Mouse (Mus musculus) forebrain, embryonic 16.5 days (tissue): Measurements from ENCODE around the gene Tmem131l. TPM values are rescaled to one million over a fixed set of nuclear protein-coding genes. Genes with fewer than 3 reads are reported as not detected.
A peak's percentile ranks its signal among the peaks of the same experiment; 100 is the strongest.

ENCODE experiments used
- ATAC-seq: fragments of 200-750 bp; cut with Nextera tagmentation; 2 replicates; pipeline ENCODE4 v1.8.0; 2017; ENCODE audit warnings: mild to moderate bottlenecking, moderate library complexity
- H3K27ac ChIP-seq: fragments of 300-500 bp; sonication (generic); 2 replicates; pipeline ENCODE4 v1.5.1; 2014; ENCODE audit warnings: low read length, control low read depth
- H3K27me3 ChIP-seq: fragments of 300-500 bp; sonication (generic); replicated peaks from 2 replicates; pipeline ENCODE4 v1.6.1; 2014; ENCODE audit warnings: low read length; ENCODE audit not compliant: control insufficient read depth, insufficient read depth
- H3K36me3 ChIP-seq: fragments of 300-500 bp; sonication (generic); 2 replicates; pipeline ENCODE4 v1.6.1; 2014; ENCODE audit not compliant: control insufficient read depth, insufficient read depth
- H3K4me1 ChIP-seq: fragments of 300-500 bp; sonication (generic); replicated peaks from 2 replicates; pipeline ENCODE4 v1.6.1; 2014; ENCODE audit warnings: low read length; ENCODE audit not compliant: control insufficient read depth, insufficient read depth
- H3K4me2 ChIP-seq: fragments of 300-500 bp; sonication (generic); 2 replicates; pipeline ENCODE4 v1.6.1; 2014; ENCODE audit warnings: mild to moderate bottlenecking, low read length, control low read depth
- H3K4me3 ChIP-seq: fragments of 300-500 bp; sonication (generic); replicated peaks from 2 replicates; pipeline ENCODE4 v1.5.1; 2014; ENCODE audit warnings: mild to moderate bottlenecking, low read length, control low read depth
- H3K9ac ChIP-seq: fragments of 300-500 bp; sonication (generic); replicated peaks from 2 replicates; pipeline ENCODE4 v1.6.1; 2014; ENCODE audit warnings: low read depth, low read length, control low read depth
- H3K9me3 ChIP-seq: fragments of 300-500 bp; sonication (generic); 2 replicates; pipeline ENCODE4 v1.6.1; 2016; ENCODE audit warnings: low read length; ENCODE audit not compliant: control insufficient read depth
- WGBS: fragments of 180-500 bp; shearing (Covaris S2); extraction: QIAGEN DNeasy Blood & Tissue Kit; methylation state at CpG from one replicate; pipeline ENCODE4 v1.1.7; 2014; 5-methylcytosine and 5-hydroxymethylcytosine counted together
- polyA plus RNA-seq: library from polyadenylated mRNA; unstranded; fragments of >200 nt; fragmentation: Nextera tagmentation; extraction: Ambion mirVana; gene quantifications from 2 replicates; pipeline ENCODE4 v1.2.1, GENCODE M21; 2015

Gene Tmem131l
- 129 and 134 TPM in 2 replicates for polyA plus RNA-seq

DNA sequence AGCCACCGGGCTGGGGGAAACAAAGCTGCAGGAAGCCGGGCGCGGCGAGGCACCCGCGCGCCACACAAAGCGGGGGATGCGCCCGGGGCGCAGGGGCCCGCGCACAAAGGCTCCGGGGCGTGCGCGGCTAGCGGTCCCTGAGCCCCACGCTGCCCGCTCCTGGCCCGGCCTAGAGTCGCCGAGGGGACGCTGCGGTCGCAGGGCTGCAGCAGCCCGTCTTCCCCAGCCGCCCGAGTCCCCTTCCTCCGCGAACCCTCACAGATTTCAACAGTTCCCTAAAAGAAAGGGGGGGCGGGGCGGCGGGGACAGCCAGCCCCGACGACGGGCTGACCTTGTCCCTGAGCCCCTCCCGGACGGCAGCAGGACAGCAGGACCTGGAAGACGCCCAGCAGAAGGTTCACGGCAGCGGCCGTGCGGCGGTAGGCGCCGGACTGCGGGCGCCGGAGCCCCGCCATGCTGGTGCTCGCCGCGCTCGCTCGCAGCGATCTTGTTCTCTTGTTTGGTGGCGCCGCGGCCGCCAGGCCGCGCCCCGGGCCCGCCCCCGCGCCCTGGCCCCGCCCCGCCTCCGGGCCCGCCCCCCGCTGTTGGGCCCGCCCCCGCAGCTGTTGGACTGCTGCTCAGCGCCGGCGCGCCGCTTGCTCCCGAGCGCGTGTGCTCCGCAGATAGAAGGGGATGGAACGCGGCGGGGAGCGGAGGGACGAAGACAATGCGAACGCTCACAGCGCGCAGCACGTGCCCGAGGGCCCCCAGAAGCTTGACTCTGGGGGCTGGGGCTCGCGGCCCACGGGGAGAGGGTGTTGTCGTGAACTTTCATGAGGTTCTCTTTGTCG is at the start of gene Tmem131l:
Gene Tmem131l, minus strand, starts transcription at position 530 of the 830 bp plus-strand sequence.
- Histone ChIP-seq H3K27ac (peak within 1 kb of the TSS; percentile 95), H3K27me3 (no peaks in the 10 kb centered on the region)
- WGBS: under 1% methylated on average over 78 of the region's 100 CpGs

DNA sequence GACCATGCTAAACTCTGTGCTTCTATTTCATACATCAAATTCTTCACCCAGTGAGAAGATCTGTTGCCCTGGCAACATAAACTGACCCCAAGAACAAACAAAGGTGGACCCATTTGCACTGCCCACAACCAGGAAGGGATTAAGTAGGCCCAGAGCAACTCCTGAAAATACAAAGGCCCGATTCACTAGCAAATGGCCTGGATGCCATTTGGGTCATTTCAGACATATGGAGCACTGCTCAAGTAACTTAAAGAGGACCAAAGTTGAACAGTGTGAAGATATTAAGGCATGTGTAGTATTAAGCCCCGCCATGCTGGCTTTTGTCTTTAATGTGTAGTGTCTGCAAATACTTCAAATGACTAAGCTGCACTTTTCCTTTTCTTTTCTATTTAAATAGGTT is 46.9 kb upstream of the Tmem131l start:
- H3K9me3 ChIP-seq: 0 out of 2 replicates have a peak, but pooled peaks cover 2% of the 10 kb centered on the region
- 32% methylated on average over 2 of the region's 2 CpGs for WGBS
- H3K4me2 ChIP-seq: no peak overlapping the region

More for the DNA sequence above, at the start of gene Tmem131l:
- Histone ChIP-seq H3K4me3 (peak within 1 kb of the TSS; percentile 76), H3K4me1 (peaks cover 38% of the 10 kb centered on the region), H3K36me3 (no peaks in the 10 kb centered on the region), H3K9ac (peak within 1 kb of the TSS; percentile 91), H3K4me2 (peak within 1 kb of the TSS; percentile 91), H3K9me3 (no peaks in the 10 kb centered on the region)
- ATAC-seq: peak; percentile 95

DNA sequence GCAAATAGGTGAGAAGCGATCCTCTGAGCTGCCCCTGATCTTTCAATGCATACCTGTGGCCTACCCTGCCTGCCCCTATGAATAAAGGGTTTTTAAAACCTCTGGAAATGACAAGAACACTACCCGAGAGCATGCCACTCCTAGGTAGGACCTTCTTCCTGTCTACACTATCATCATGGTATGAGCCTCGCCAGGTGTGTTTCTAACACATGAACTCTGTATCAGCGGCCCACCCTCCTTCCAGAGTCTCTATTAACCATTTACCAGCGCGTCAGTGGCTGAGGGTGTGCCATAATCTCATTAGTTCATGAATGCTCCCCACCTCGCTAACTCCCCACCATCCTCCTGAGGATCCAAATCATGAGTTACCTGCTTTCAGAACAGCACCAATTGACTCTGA is 46.4 kb upstream of the Tmem131l start:
- H3K4me1 ChIP-seq: no peaks in the 10 kb centered on the region
- H3K9ac ChIP-seq: no peak overlapping the region
- no peak overlapping the region for H3K4me3 ChIP-seq
- H3K36me3 ChIP-seq: no peaks in the 10 kb centered on the region
- no peak for ATAC-seq
- WGBS: 73% methylated on average over 7 of the region's 7 CpGs
- H3K27ac ChIP-seq: no peak overlapping the region
- 0 out of 2 replicates have a peak, but pooled peaks cover 3% of the 10 kb centered on the region for H3K9me3 ChIP-seq
- H3K4me2 ChIP-seq: no peak overlapping the region
- no peaks in the 10 kb centered on the region for H3K27me3 ChIP-seq

More for the DNA sequence above, 46.9 kb upstream of the Tmem131l start:
- Histone ChIP-seq H3K36me3 (no peaks in the 10 kb centered on the region), H3K4me1 (no peaks in the 10 kb centered on the region), H3K27me3 (no peaks in the 10 kb centered on the region), H3K9ac (no peak overlapping the region), H3K4me3 (no peak overlapping the region), H3K27ac (no peak overlapping the region)
- no peak for ATAC-seq

DNA sequence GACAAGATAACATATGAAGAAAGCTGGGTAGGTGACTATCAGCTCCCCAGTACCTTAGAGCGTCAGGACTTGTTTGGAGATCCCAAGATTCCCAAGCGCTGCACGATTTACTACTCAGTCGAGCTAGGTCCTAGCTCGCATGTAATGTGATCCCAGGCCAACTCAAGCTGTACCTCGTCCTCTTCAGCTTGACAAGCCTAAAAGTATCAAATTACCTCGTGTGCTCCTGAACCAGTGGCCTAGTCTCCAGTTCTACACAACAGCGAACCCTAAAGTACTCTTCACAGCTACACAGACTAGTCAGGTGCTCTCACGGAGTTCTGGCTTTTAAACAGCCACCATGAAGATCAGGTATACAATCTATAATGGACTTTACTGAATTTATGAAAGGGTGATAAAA is 45.5 kb upstream of the Tmem131l start:
- 64% methylated on average over 9 of the region's 9 CpGs for WGBS
- H3K9ac ChIP-seq: no peak overlapping the region
- ATAC-seq: no peak
- H3K9me3 ChIP-seq: 0 out of 2 replicates have a peak, but pooled peaks cover 3% of the 10 kb centered on the region
- no peaks in the 10 kb centered on the region for H3K36me3 ChIP-seq
- H3K4me1 ChIP-seq: no peaks in the 10 kb centered on the region
- no peak overlapping the region for H3K27ac ChIP-seq
- H3K27me3 ChIP-seq: no peaks in the 10 kb centered on the region
- H3K4me3 ChIP-seq: no peak overlapping the region
- H3K4me2 ChIP-seq: no peak overlapping the region

DNA sequence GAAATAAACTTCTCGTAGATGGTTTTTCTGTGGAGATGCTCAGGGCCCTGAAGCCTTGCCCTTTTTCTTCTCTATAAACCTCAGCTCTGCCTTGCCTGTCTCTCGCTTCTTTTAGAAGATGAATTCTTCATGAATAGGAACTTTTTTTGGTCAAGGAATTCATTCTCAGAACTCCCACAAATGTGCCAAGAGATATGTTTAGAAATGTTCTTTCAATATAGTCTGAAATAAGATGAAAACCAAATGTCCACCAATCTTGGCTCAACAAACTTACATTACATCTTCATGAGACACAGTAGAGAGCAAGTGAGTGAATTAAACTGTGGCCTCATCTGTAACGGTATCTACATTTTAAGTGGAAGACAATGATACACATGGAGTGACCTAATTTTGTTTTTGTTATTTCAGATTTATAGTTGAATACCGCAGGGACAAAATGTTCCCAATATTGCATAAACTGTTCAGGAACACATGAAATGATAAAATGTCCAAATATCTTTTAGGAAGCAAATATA is 41.3 kb upstream of the Tmem131l start:
- Histone ChIP-seq H3K4me3 (no peak overlapping the region), H3K27me3 (no peaks in the 10 kb centered on the region), H3K4me2 (no peak overlapping the region), H3K36me3 (no peaks in the 10 kb centered on the region), H3K9ac (no peak overlapping the region), H3K9me3 (0 out of 2 replicates have a peak, but pooled peaks cover 3% of the 10 kb centered on the region), H3K27ac (no peak overlapping the region), H3K4me1 (no peaks in the 10 kb centered on the region)
- whole genome bisulfite sequencing: 90% methylated on average over 4 of the region's 4 CpGs
- no peak for ATAC-seq

DNA sequence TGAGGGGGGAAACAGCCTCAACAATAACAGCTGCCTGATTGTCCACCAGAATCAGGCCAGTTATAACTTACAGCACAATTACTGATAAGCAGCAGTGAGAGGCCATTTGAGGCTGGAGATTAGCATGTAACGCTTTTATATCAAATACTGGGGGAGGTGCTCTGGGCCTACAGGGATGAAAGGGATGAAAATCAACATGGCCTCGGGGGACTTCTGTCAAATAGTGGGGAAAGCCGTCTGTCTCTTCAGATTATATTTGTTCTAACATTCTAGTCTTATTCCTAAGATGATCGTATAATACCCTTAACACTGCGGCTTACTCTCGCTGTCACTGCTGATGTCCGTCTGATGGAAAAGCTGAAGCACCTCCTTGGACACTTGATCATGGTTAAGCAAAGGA is 40.1 kb upstream of the Tmem131l start:
- Histone ChIP-seq H3K4me3 (no peak overlapping the region), H3K27ac (no peak overlapping the region), H3K4me1 (no peaks in the 10 kb centered on the region), H3K4me2 (no peak overlapping the region), H3K9me3 (0 out of 2 replicates have a peak, but pooled peaks cover 3% of the 10 kb centered on the region), H3K36me3 (no peaks in the 10 kb centered on the region), H3K9ac (no peak overlapping the region), H3K27me3 (no peaks in the 10 kb centered on the region)
- 79% methylated on average over 7 of the region's 7 CpGs for WGBS
- ATAC-seq: no peak

DNA sequence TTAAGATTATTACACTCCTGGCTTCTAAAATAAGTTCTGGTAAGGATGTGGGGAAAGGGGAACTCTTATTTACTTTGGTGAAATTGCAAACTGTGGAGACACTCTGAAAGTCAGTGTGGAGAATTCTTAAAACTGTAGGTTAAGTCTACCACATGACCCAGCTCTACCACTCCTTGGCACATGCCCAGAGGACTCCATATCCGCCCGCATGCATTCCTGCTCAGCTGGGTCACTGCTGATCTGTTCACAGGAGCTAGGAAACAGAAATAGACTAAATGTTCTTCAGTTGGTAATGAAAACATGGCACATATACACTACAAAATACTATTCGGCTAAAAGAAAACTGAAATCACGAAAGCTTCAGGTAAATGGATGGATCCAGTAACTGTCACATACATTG is 37.5 kb upstream of the Tmem131l start:
- Histone ChIP-seq H3K27me3 (no peaks in the 10 kb centered on the region), H3K9me3 (0 out of 2 replicates have a peak, but pooled peaks cover 3% of the 10 kb centered on the region), H3K4me3 (no peak overlapping the region), H3K4me1 (no peaks in the 10 kb centered on the region), H3K9ac (no peak overlapping the region), H3K36me3 (no peaks in the 10 kb centered on the region), H3K27ac (no peak overlapping the region), H3K4me2 (no peak overlapping the region)
- no peak for ATAC-seq
- WGBS: 90% methylated on average over 4 of the region's 4 CpGs

DNA sequence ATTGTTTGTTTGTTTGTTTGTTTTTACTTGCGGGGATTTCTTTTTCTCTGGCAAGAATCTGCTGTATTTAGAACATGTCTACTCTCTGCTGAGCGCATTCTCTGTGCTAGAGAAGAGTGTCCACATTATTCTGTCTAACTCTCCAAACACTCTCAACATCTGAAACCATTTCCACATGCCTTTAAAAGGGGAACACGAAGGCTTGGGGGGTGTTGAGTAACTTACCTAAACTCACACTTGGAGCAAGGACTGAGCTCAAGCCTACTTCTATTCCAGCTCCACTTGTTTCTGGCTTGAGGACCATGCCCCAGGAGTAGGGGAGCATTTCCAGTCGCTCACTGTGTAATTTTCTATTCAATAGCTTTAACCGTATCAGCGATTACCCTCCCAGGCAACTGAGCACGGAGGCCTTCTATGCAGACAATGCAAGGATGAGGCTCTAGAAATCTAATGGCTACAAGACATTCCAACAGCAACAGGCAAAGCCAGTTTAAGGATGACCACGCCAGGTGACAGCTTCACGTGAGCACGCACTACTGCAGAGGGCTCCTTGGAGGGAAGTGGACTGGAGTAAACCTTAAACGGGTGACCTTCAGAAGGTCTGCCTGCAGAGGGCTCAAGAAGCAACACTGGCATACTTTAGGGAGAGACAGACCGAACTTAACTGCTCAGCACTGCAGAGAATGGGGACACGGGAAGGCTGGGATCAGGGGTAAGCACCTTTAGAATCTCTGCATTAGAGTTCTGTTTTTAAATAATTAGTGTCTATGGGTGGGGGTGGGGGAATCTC is 36.8 kb upstream of the Tmem131l start:
- Histone ChIP-seq H3K9ac (no peak overlapping the region), H3K4me1 (no peaks in the 10 kb centered on the region), H3K9me3 (no peaks in the 10 kb centered on the region), H3K4me2 (no peak overlapping the region), H3K4me3 (no peak overlapping the region), H3K36me3 (no peaks in the 10 kb centered on the region), H3K27ac (no peak overlapping the region), H3K27me3 (no peaks in the 10 kb centered on the region)
- 81% methylated on average over 13 of the region's 13 CpGs for WGBS
- no peak for ATAC-seq

DNA sequence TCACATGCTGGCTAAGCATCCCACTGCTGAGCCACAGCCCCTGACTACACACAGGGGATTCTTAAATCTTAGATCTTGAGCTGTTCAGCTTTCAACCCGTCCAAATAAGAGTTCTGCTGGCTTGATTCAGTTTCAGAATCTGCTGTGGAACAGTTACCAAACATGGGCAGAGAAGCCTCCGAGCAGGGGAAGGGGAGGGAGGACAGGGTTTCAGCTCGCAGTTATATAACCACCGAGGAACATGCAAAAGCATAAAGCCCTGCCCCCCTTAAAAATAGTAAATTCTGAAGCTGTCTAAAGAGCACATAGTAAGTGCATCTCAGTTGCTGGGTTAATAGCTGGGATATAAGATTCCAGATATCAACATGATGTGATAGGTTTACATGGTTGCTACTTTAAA is 35.5 kb upstream of the Tmem131l start:
- no peaks in the 10 kb centered on the region for H3K4me1 ChIP-seq
- no peaks in the 10 kb centered on the region for H3K36me3 ChIP-seq
- ATAC-seq: no peak
- no peak overlapping the region for H3K27ac ChIP-seq
- H3K9me3 ChIP-seq: no peaks in the 10 kb centered on the region
- no peak overlapping the region for H3K4me2 ChIP-seq
- H3K9ac ChIP-seq: no peak overlapping the region
- no peaks in the 10 kb centered on the region for H3K27me3 ChIP-seq
- WGBS: 85% methylated on average over 4 of the region's 4 CpGs
- no peak overlapping the region for H3K4me3 ChIP-seq
